Mouse (Mus musculus) C2C12 (cell line): ENCODE results near the gene Cenpu.

Source experiments
- CTCF ChIP-seq: IDR thresholded peaks from one replicate; pipeline ENCODE4 v1.5.1; 2011; ENCODE audit not compliant: control insufficient read depth, insufficient read depth, insufficient read length
- FOSL1 ChIP-seq: IDR thresholded peaks from one replicate; pipeline ENCODE4 v1.8.0; 2011; ENCODE audit warnings: mild to moderate bottlenecking, low read length; ENCODE audit not compliant: poor library complexity, insufficient read depth, severe bottlenecking
- MYOG ChIP-seq: IDR thresholded peaks from one replicate; pipeline ENCODE4 v1.6.1; 2011; ENCODE audit not compliant: control insufficient read depth, insufficient read length; ENCODE audit errors: extremely low read depth

DNA sequence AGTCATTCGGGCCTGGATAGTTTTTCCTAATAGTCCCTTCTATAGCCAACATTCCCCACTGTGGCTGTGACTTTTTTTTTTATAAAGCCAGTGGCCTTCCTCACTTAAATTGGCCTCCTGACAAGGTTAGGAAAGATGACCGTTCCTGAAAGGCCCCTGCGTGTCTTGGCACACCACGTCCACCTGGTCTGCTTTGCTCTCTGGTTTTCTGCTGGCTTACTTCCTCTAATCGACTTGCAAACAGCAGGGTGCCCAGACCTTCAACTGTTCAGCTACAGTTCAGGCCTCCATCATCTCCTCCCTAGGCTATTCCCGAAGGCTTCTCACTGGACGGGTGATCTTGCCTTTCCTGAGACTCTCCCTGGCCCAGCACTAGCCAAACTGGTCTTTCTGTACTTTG, 76.1 kb downstream of the Cenpu start:
- TF ChIP-seq MYOG = no peak
- TF ChIP-seq CTCF = no peak
- TF ChIP-seq FOSL1 = no peak
